Mouse (Mus musculus) heart, embryonic 13.5 days (tissue): ENCODE data around the gene Defb15. TPM values are rescaled to one million over a fixed set of nuclear protein-coding genes. Genes with fewer than 3 reads are reported as not detected.
"Not testable (repeated sequence)": the region's sequence is repeated elsewhere in the genome, so short reads cannot be mapped to it uniquely, and the experiment has no call there.

Source experiments
- ATAC-seq: fragments of 200-750 bp; cut with Nextera tagmentation; 2 replicates; pipeline ENCODE4 v1.8.0; 2017; ENCODE audit warnings: moderate TSS enrichment; ENCODE audit not compliant: insufficient number of reproducible peaks, low FRiP score, low TSS enrichment; ENCODE audit errors: extremely low read depth
- H3K27ac ChIP-seq: fragments of 300-500 bp; sonication (generic); replicated peaks from 2 replicates; pipeline ENCODE4 v1.5.1; 2015; ENCODE audit warnings: moderate library complexity, mild to moderate bottlenecking, inconsistent platforms
- H3K27me3 ChIP-seq: fragments of 300-500 bp; sonication (generic); replicated peaks from 2 replicates; pipeline ENCODE4 v1.6.1; 2015; ENCODE audit warnings: mild to moderate bottlenecking, inconsistent platforms
- H3K36me3 ChIP-seq: fragments of 300-500 bp; sonication (generic); 2 replicates; pipeline ENCODE4 v1.6.1; 2015; ENCODE audit warnings: mild to moderate bottlenecking, inconsistent platforms
- H3K4me1 ChIP-seq: fragments of 300-500 bp; sonication (generic); 2 replicates; pipeline ENCODE4 v1.6.1; 2015; ENCODE audit warnings: inconsistent platforms
- H3K4me2 ChIP-seq: fragments of 300-500 bp; sonication (generic); 2 replicates; pipeline ENCODE4 v1.6.1; 2015; ENCODE audit warnings: inconsistent platforms, mild to moderate bottlenecking, moderate library complexity
- H3K4me3 ChIP-seq: fragments of 300-500 bp; sonication (generic); 2 replicates; pipeline ENCODE4 v1.5.1; 2015; ENCODE audit warnings: moderate library complexity, mild to moderate bottlenecking, inconsistent platforms
- H3K9ac ChIP-seq: fragments of 300-500 bp; sonication (generic); 2 replicates; pipeline ENCODE4 v1.6.1; 2015; ENCODE audit warnings: inconsistent platforms, mild to moderate bottlenecking, moderate library complexity
- H3K9me3 ChIP-seq: fragments of 300-500 bp; sonication (generic); 2 replicates; pipeline ENCODE4 v1.6.1; 2016; ENCODE audit warnings: inconsistent platforms
- WGBS: fragments of 180-500 bp; shearing (Covaris S2); methylation state at CpG from one replicate; pipeline ENCODE4 v1.1.7; 2015; ENCODE audit warnings: mixed read lengths; 5-methylcytosine and 5-hydroxymethylcytosine counted together
- polyA plus RNA-seq: library from polyadenylated mRNA; unstranded; fragments of >200 nt; fragmentation: Nextera tagmentation; extraction: Ambion mirVana; gene quantifications from 2 replicates; pipeline ENCODE4 v1.2.1, GENCODE M21; 2015

Defb15 gene
- not detected in 2 replicates for polyA plus RNA-seq

- no peak within 1 kb of the TSS for H3K27ac ChIP-seq
- no peak for ATAC-seq
- H3K9ac ChIP-seq, result no peak within 1 kb of the TSS
- no peak within 1 kb of the TSS for H3K4me3 ChIP-seq
- H3K4me1 ChIP-seq, result no peaks in the 10 kb centered on the region
- no peaks in the 10 kb centered on the region for H3K36me3 ChIP-seq
- WGBS, result 85% methylated on average over 6 of the region's 6 CpGs
- H3K9me3 ChIP-seq, result no peaks in the 10 kb centered on the region
- H3K27me3 ChIP-seq, result no peaks in the 10 kb centered on the region
- no peak within 1 kb of the TSS for H3K4me2 ChIP-seq
Observed at GRCm38 (mm10) chr8:21932610-21933009, at the start of gene Defb15. Gene Defb15, minus strand, starts transcription at chr8:21932710.

GRCm38 (mm10) chr8:21981664-21982337 is 49.3 kb upstream of the Defb15 start:
- no peak overlapping the region for H3K9ac ChIP-seq
- 52% methylated on average over 8 of the region's 8 CpGs for WGBS
- H3K36me3 ChIP-seq, result no peaks in the 10 kb centered on the region
- no peak overlapping the region for H3K4me3 ChIP-seq
- no peak overlapping the region for H3K4me2 ChIP-seq
- H3K9me3 ChIP-seq, result no peaks in the 10 kb centered on the region
- H3K27me3 ChIP-seq, result no peaks in the 10 kb centered on the region
- ATAC-seq, result no peak
- H3K27ac ChIP-seq, result no peak overlapping the region
- no peaks in the 10 kb centered on the region for H3K4me1 ChIP-seq

GRCm38 (mm10) chr8:21978193-21978592 is 45.7 kb upstream of the Defb15 start:
- Histone ChIP-seq H3K36me3 (no peaks in the 10 kb centered on the region), H3K27me3 (no peaks in the 10 kb centered on the region), H3K9ac (no peak overlapping the region), H3K4me3 (no peak overlapping the region), H3K27ac (no peak overlapping the region), H3K4me1 (no peaks in the 10 kb centered on the region), H3K4me2 (no peak overlapping the region), H3K9me3 (no peaks in the 10 kb centered on the region)
- WGBS, result 64% methylated on average over 4 of the region's 4 CpGs
- ATAC-seq, result no peak

- Histone ChIP-seq H3K27me3 (no peaks in the 10 kb centered on the region), H3K9me3 (no peaks in the 10 kb centered on the region), H3K4me1 (no peaks in the 10 kb centered on the region), H3K36me3 (no peaks in the 10 kb centered on the region), H3K4me3 (no peak within 1 kb of the TSS), H3K27ac (no peak within 1 kb of the TSS), H3K9ac (no peak within 1 kb of the TSS), H3K4me2 (no peak within 1 kb of the TSS)
- WGBS, result 83% methylated on average over 3 of the region's 3 CpGs
- ATAC-seq, result no peak
Observed at GRCm38 (mm10) chr8:21969475-21969874, 37.0 kb upstream of the Defb15 start, which contains the start of gene Ccdc70. Gene Ccdc70, plus strand, starts transcription at chr8:21969775.

- Histone ChIP-seq H3K9ac (no peak overlapping the region), H3K36me3 (no peaks in the 10 kb centered on the region), H3K9me3 (no peaks in the 10 kb centered on the region), H3K4me1 (no peaks in the 10 kb centered on the region), H3K27ac (no peak overlapping the region), H3K4me2 (no peak overlapping the region), H3K4me3 (no peak overlapping the region), H3K27me3 (no peaks in the 10 kb centered on the region)
- ATAC-seq, result no peak
- WGBS, result 59% methylated on average over 1 of the region's 1 CpGs
Observed at GRCm38 (mm10) chr8:21966646-21967045, 34.1 kb upstream of the Defb15 start.

GRCm38 (mm10) chr8:21958414-21958813 is 25.9 kb upstream of the Defb15 start, which contains the start of gene Fam90a1a:
Gene Fam90a1a, plus strand, starts transcription at chr8:21958714.
- H3K36me3 ChIP-seq, result no peaks in the 10 kb centered on the region
- no peaks in the 10 kb centered on the region for H3K27me3 ChIP-seq
- H3K4me2 ChIP-seq, result no peak within 1 kb of the TSS
- no peak within 1 kb of the TSS for H3K4me3 ChIP-seq
- ATAC-seq, result no peak
- WGBS, result 81% methylated on average over 2 of the region's 2 CpGs
- H3K4me1 ChIP-seq, result no peaks in the 10 kb centered on the region
- H3K9me3 ChIP-seq, result no peaks in the 10 kb centered on the region
- H3K9ac ChIP-seq, result no peak within 1 kb of the TSS
- H3K27ac ChIP-seq, result no peak within 1 kb of the TSS

- ATAC-seq, result no peak
- Histone ChIP-seq H3K27ac (no peak overlapping the region), H3K36me3 (no peaks in the 10 kb centered on the region), H3K4me1 (no peaks in the 10 kb centered on the region), H3K9ac (no peak overlapping the region), H3K9me3 (no peaks in the 10 kb centered on the region), H3K4me2 (no peak overlapping the region), H3K4me3 (no peak overlapping the region), H3K27me3 (no peaks in the 10 kb centered on the region)
- 74% methylated on average over 3 of the region's 3 CpGs for WGBS
Observed at GRCm38 (mm10) chr8:21956336-21956735, 23.8 kb upstream of the Defb15 start.

- no peak overlapping the region for H3K4me2 ChIP-seq
- no peak overlapping the region for H3K9ac ChIP-seq
- H3K27me3 ChIP-seq, result no peaks in the 10 kb centered on the region
- 6% methylated on average over 9 of the region's 9 CpGs for whole genome bisulfite sequencing
- no peak overlapping the region for H3K27ac ChIP-seq
- H3K36me3 ChIP-seq, result no peaks in the 10 kb centered on the region
- ATAC-seq, result no peak
- no peaks in the 10 kb centered on the region for H3K4me1 ChIP-seq
- no peak overlapping the region for H3K4me3 ChIP-seq
- H3K9me3 ChIP-seq, result no peaks in the 10 kb centered on the region
Observed at GRCm38 (mm10) chr8:21955321-21955720, 22.8 kb upstream of the Defb15 start.

GRCm38 (mm10) chr8:21947311-21948017 is 15.0 kb upstream of the Defb15 start:
- no peaks in the 10 kb centered on the region for H3K27me3 ChIP-seq
- no peak overlapping the region for H3K4me3 ChIP-seq
- no peak for ATAC-seq
- H3K36me3 ChIP-seq, result no peaks in the 10 kb centered on the region
- H3K9me3 ChIP-seq, result no peaks in the 10 kb centered on the region
- H3K4me2 ChIP-seq, result no peak overlapping the region
- H3K9ac ChIP-seq, result no peak overlapping the region
- H3K4me1 ChIP-seq, result no peaks in the 10 kb centered on the region
- 59% methylated on average over 9 of the region's 9 CpGs for WGBS
- H3K27ac ChIP-seq, result no peak overlapping the region

- no peak within 1 kb of the TSS for H3K27ac ChIP-seq
- H3K4me3 ChIP-seq, result no peak within 1 kb of the TSS
- H3K4me2 ChIP-seq, result no peak within 1 kb of the TSS
- H3K9ac ChIP-seq, result no peak within 1 kb of the TSS
- no peaks in the 10 kb centered on the region for H3K27me3 ChIP-seq
- ATAC-seq, result no peak
- H3K9me3 ChIP-seq, result no peaks in the 10 kb centered on the region
- H3K36me3 ChIP-seq, result no peaks in the 10 kb centered on the region
- no peaks in the 10 kb centered on the region for H3K4me1 ChIP-seq
- 73% methylated on average over 6 of the region's 6 CpGs for WGBS
Observed at GRCm38 (mm10) chr8:21946462-21946861, 14.0 kb upstream of the Defb15 start, which contains the start of gene Defb13. Gene Defb13, plus strand, starts transcription at chr8:21946762.

GRCm38 (mm10) chr8:21938052-21938451 is 5.5 kb upstream of the Defb15 start, which contains the start of gene Defb35:
Gene Defb35, plus strand, starts transcription at chr8:21938352.
- not testable (repeated sequence) for H3K4me2 ChIP-seq, H3K27ac ChIP-seq, H3K27me3 ChIP-seq, H3K9me3 ChIP-seq, H3K36me3 ChIP-seq, H3K9ac ChIP-seq, ATAC-seq, H3K4me1 ChIP-seq, H3K4me3 ChIP-seq
- 59% methylated on average over 4 of the region's 4 CpGs for WGBS
